Mouse (Mus musculus) lung, embryonic 14.5 days (tissue): ENCODE measurements around the gene Rabgap1l. TPM values are rescaled to one million over a fixed set of nuclear protein-coding genes. Genes with fewer than 3 reads are reported as not detected.
A peak's percentile ranks its signal among the peaks of the same experiment; 100 is the strongest.

Source experiments
- ATAC-seq: fragments of 200-750 bp; cut with Nextera tagmentation; 2 replicates; pipeline ENCODE4 v1.8.0; 2017; ENCODE audit warnings: mild to moderate bottlenecking, moderate TSS enrichment, moderate library complexity; ENCODE audit not compliant: insufficient read depth
- DNase-seq: peaks from one replicate; pipeline ENCODE4 v3.0.0-alpha.2; 2015
- H3K27ac ChIP-seq: fragments of 300-500 bp; sonication (generic); 2 replicates; pipeline ENCODE4 v1.5.1; 2014; ENCODE audit warnings: low read depth, mild to moderate bottlenecking, moderate library complexity
- H3K27me3 ChIP-seq: fragments of 300-500 bp; sonication (generic); 2 replicates; pipeline ENCODE4 v1.6.1; 2014; ENCODE audit warnings: low read length, control low read depth; ENCODE audit not compliant: insufficient read depth
- H3K36me3 ChIP-seq: fragments of 300-500 bp; sonication (generic); 2 replicates; pipeline ENCODE4 v1.6.1; 2014; ENCODE audit warnings: control low read depth; ENCODE audit not compliant: insufficient read depth
- H3K4me1 ChIP-seq: fragments of 300-500 bp; sonication (generic); 2 replicates; pipeline ENCODE4 v1.6.1; 2014; ENCODE audit warnings: antibody characterized with exemption, control low read depth; ENCODE audit not compliant: insufficient read depth
- H3K4me2 ChIP-seq: fragments of 300-500 bp; sonication (generic); 2 replicates; pipeline ENCODE4 v1.6.1; 2014; ENCODE audit warnings: mild to moderate bottlenecking
- H3K4me3 ChIP-seq: fragments of 300-500 bp; sonication (generic); 2 replicates; pipeline ENCODE4 v1.5.1; 2014; ENCODE audit warnings: low read depth, low read length
- H3K9ac ChIP-seq: fragments of 300-500 bp; sonication (generic); 2 replicates; pipeline ENCODE4 v1.6.1; 2014
- H3K9me3 ChIP-seq: fragments of 300-500 bp; sonication (generic); 2 replicates; pipeline ENCODE4 v1.6.1; 2016; ENCODE audit warnings: low read depth, low read length, control low read depth
- CTCF ChIP-seq: IDR thresholded peaks from 2 replicates; pipeline ENCODE4 v1.5.1; 2016; ENCODE audit warnings: antibody characterized with exemption, low read depth
- WGBS: fragments of 180-500 bp; shearing (Covaris S2); extraction: QIAGEN DNeasy Blood & Tissue Kit; methylation state at CpG from one replicate; pipeline ENCODE4 v1.1.7; 2014; 5-methylcytosine and 5-hydroxymethylcytosine counted together
- polyA plus RNA-seq: library from polyadenylated mRNA; unstranded; fragments of >200 nt; fragmentation: Nextera tagmentation; extraction: Ambion mirVana; gene quantifications from 2 replicates; pipeline ENCODE4 v1.2.1, GENCODE M21; 2014

Gene Rabgap1l
- polyA plus RNA-seq, 1 experiment from 2014 or later, result 19.3 TPM

DNA sequence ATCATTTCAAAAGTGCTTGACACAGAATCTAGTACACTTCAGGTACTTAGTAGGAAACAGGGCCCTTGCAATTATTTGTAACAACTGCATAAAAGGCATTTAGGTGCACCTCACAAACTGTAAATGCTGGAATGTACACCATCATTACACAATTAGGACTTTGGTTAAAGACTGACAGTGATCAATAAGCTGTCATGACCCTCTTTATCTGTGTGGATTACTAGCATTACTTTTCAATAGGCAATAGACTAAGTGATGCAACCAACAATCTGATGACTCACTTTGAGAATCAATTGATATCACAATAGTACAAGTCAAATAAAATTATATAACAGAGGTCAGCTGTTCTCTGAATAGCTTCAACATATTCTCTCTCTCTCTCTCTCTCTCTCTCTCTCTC lies 418.5 kb downstream of the Rabgap1l start:
- DNase-seq (no peak), ATAC-seq (no peak)
- no peak for TF ChIP-seq CTCF
- Histone ChIP-seq H3K27ac (no peak overlapping the region), H3K36me3 (no peaks in the 10 kb centered on the region), H3K4me3 (no peak overlapping the region), H3K9ac (no peak overlapping the region), H3K4me2 (no peak overlapping the region), H3K9me3 (no peaks in the 10 kb centered on the region), H3K27me3 (no peaks in the 10 kb centered on the region), H3K4me1 (no peaks in the 10 kb centered on the region; the same call in 1 of the 2 replicates)

DNA sequence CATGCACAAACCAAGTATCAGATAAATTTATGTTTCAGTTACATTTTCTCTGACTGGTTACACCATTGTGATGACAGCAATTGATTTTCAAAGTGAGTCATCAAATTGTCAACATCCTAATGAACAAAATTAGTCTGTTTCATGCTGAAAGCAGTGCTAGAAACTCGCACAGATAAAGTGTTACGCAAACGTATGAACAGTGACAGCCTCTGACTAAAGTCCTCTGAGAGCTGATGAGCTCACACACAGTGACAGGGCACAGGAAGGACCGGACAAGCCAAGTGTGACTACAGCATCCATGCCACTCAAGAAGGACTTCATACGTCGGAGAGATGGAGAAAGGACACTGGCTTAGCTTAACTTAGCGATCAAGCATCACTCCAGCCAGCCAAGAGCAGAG lies 419.7 kb downstream of the Rabgap1l start:
- Histone ChIP-seq H3K9me3 (no peaks in the 10 kb centered on the region), H3K4me2 (no peak overlapping the region), H3K27ac (no peak overlapping the region), H3K9ac (no peak overlapping the region), H3K4me3 (no peak overlapping the region), H3K4me1 (no peaks in the 10 kb centered on the region; the same call in 1 of the 2 replicates), H3K27me3 (no peaks in the 10 kb centered on the region), H3K36me3 (no peaks in the 10 kb centered on the region)
- 75% methylated on average over 7 of the region's 7 CpGs for WGBS
- DNase-seq, result no peak
- TF ChIP-seq CTCF, result no peak
- no peak for ATAC-seq

DNA sequence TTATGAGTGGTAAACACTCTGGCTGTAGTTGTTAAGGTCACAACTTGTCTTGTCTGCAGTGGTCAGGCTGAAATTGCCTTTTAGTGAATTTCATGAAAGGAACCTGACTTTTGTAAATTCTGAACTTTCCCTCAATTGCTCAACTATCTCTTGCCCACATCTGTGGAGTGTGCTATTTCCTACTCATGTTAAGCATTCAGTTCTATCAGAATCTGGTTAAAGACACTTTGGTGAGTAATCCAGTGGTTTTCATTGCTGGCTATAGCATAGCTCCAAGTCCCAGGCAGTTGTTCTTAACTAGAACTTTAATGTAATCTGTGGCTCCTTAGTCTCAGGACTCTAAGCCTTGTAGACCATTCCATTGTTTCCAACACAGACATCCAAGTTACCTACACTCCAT lies 421.3 kb downstream of the Rabgap1l start:
- no peak overlapping the region for H3K27ac ChIP-seq

DNA sequence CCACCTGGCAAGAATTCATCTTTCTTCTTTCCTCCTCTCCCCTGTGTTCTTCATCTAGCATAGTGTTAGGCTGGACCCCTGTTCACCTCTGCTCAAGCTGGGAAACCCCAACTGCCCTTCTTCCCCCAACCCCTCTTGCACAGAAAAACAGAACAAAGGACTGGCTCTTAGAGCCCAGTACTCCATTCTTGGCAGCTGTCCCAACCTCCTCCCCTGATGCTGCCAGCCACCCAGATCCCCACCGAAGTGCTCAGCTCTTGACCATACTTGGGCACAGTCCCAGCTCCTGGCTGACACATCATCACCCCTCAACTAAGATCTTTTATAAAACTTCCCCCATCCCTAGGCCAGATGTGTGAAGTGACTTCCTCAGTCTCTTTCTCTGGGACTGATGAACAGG lies 422.5 kb downstream of the Rabgap1l start:
- Histone ChIP-seq H3K4me2 (no peak overlapping the region), H3K27me3 (no peaks in the 10 kb centered on the region), H3K36me3 (no peaks in the 10 kb centered on the region), H3K9ac (no peak overlapping the region), H3K27ac (peak overlapping the region; percentile 78), H3K9me3 (no peaks in the 10 kb centered on the region), H3K4me1 (no peaks in the 10 kb centered on the region; the same call in 1 of the 2 replicates), H3K4me3 (no peak overlapping the region)
- TF ChIP-seq CTCF, result no peak
- peak; percentile 77 for DNase-seq
- 8% methylated on average over 1 of the region's 1 CpGs for WGBS
- peak; percentile 88 for ATAC-seq

More for the DNA sequence above, 421.3 kb downstream of the Rabgap1l start:
- no peaks in the 10 kb centered on the region for H3K27me3 ChIP-seq
- no peak for TF ChIP-seq CTCF
- H3K4me2 ChIP-seq, result no peak overlapping the region
- H3K9ac ChIP-seq, result no peak overlapping the region
- no peak overlapping the region for H3K4me3 ChIP-seq
- no peaks in the 10 kb centered on the region; the same call in 1 of the 2 replicates for H3K4me1 ChIP-seq
- no peaks in the 10 kb centered on the region for H3K36me3 ChIP-seq
- DNase-seq, result no peak
- no peak for ATAC-seq
- no peaks in the 10 kb centered on the region for H3K9me3 ChIP-seq

DNA sequence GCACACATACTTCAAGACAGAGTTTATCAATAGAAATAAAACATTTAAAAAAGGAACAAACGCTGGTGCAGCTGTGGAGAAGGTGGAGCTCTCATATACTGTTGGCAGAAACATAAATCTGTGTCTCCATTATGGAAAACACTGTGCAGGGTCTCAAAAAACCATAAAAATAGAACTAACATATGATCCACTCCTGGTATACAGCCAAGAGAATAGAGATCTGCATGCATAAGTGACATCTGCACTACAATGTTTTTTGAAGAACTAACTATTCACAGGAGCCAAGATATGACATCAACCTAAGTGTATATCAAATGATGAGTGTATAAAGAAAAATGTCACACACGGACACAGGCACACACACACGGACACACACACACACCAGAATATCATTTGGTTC lies 426.4 kb downstream of the Rabgap1l start:
- H3K36me3 ChIP-seq, result no peaks in the 10 kb centered on the region
- no peak overlapping the region for H3K4me2 ChIP-seq
- no peaks in the 10 kb centered on the region for H3K27me3 ChIP-seq
- H3K27ac ChIP-seq, result no peak overlapping the region
- H3K4me3 ChIP-seq, result no peak overlapping the region
- no peak overlapping the region for H3K9ac ChIP-seq
- no peak for TF ChIP-seq CTCF
- no peaks in the 10 kb centered on the region; the same call in 1 of the 2 replicates for H3K4me1 ChIP-seq
- WGBS, result 62% methylated on average over 3 of the region's 3 CpGs
- DNase-seq, result no peak
- no peak for ATAC-seq
- no peaks in the 10 kb centered on the region for H3K9me3 ChIP-seq

DNA sequence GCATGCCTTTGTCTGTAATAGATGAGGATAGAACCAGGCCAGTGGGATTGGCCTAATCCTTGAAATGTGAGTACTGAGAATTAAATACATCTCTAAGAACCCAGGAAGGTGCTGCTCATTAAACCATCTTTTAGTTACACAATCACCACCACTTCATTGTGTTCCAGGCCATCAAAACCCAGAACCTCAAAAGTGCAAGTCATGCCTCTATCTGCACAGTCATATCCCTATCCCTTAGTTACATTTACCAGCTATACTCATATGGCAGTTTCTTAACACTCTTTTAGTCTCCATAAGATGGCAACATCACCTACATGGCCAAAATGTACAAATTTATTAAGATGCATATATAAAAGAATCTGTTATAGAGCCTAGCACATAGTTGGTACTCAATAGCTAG lies 435.7 kb downstream of the Rabgap1l start:
- TF ChIP-seq CTCF, result no peak
- no peaks in the 10 kb centered on the region for H3K36me3 ChIP-seq
- no peak overlapping the region for H3K9ac ChIP-seq
- no peak overlapping the region for H3K4me2 ChIP-seq
- H3K4me1 ChIP-seq, result no peaks in the 10 kb centered on the region
- no peak for DNase-seq
- no peak overlapping the region for H3K27ac ChIP-seq
- no peak for ATAC-seq
- H3K9me3 ChIP-seq, result no peaks in the 10 kb centered on the region
- H3K4me3 ChIP-seq, result no peak overlapping the region
- H3K27me3 ChIP-seq, result no peaks in the 10 kb centered on the region

DNA sequence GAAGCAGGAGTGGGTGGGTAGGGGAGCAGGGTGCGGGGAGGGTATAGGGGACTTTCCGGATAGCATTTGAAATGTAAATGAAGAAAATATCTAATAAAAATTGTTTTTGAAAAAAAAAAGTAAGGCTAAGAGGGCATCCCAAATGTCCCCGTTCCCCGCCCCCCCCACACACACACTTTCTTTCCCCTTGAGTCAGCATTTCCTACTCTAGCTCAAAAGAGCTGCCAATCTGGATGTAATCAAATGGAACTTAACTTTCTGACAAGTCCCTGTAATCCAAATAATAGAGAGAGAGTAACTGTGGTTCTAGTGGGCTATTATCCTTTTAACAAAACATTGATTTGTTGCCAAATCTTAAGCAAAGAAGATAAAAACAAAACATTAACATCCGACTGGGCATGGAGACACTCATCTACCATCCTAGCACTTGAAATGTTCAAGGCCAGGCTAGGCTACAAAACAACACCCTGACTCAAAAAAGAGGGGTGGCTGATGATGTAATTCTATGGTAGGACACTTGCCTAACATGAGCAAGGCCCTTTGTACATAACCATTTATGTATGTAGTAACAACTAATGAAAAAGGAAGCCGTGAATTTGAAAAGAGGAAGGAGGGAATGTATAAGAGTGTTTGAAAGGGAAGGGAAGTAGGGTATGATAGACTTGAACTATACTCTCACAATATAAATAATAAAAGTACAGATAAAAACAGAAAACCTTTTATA lies 439.1 kb downstream of the Rabgap1l start:
- no peak for DNase-seq
- H3K36me3 ChIP-seq, result no peaks in the 10 kb centered on the region
- H3K4me3 ChIP-seq, result no peak overlapping the region
- no peaks in the 10 kb centered on the region for H3K9me3 ChIP-seq
- no peaks in the 10 kb centered on the region for H3K27me3 ChIP-seq
- TF ChIP-seq CTCF, result no peak
- no peak for ATAC-seq
- no peak overlapping the region for H3K9ac ChIP-seq
- no peak overlapping the region for H3K27ac ChIP-seq
- WGBS, result 77% methylated on average over 6 of the region's 6 CpGs
- H3K4me2 ChIP-seq, result no peak overlapping the region
- 0 out of 2 replicates have a peak, but pooled peaks cover 2% of the 10 kb centered on the region for H3K4me1 ChIP-seq
